ENCODE assay signal across 20 mouse cellular contexts in genomic region chr6:120376736-120377135, GRCm38 (mm10).
"Had no signal": no experiment of that assay in that cellular context is flagged by ENCODE, and none has a peak within 500 bp of the region (broad histone marks: within the 10 kb centered on the region; RNA-seq: fewer than 3 reads in every experiment).

No protein-coding gene starts in this region.

- H3K4me2 ChIP-seq: kidney, embryonic 15.5 days; limb, embryonic 13.5 days; liver, embryonic 11.5 days; liver, embryonic 15.5 days; midbrain, embryonic 11.5 days; neural tube, embryonic 12.5 days; neural tube, embryonic 15.5 days; stomach, embryonic 15.5 days had no signal

- DNase-seq: kidney, adult 18-20 months; kidney, postnatal 25 days; lung, adult 2 months; lung, postnatal 14 days; lung, postnatal 4 days; midbrain, embryonic 14.5 days; right cerebral cortex, adult 18-20 months; right cerebral cortex, postnatal 14 days; right cerebral cortex, postnatal 4 days; spleen, adult 18-20 months; thymus, postnatal 36 days had no signal

- H3K27me3 ChIP-seq: kidney, embryonic 15.5 days; limb, embryonic 13.5 days; liver, embryonic 15.5 days; neural tube, embryonic 12.5 days; neural tube, embryonic 15.5 days; stomach, embryonic 15.5 days had no signal

- H3K9ac ChIP-seq: kidney, embryonic 15.5 days; limb, embryonic 13.5 days; liver, embryonic 15.5 days; neural tube, embryonic 12.5 days; neural tube, embryonic 15.5 days; stomach, embryonic 15.5 days had no signal

- H3K4me3 ChIP-seq: kidney, embryonic 15.5 days; limb, embryonic 10.5 days; limb, embryonic 13.5 days; liver, embryonic 15.5 days; neural tube, embryonic 12.5 days; neural tube, embryonic 15.5 days; stomach, embryonic 15.5 days had no signal

- H3K9me3 ChIP-seq: kidney, embryonic 15.5 days; limb, embryonic 10.5 days; limb, embryonic 13.5 days; liver, embryonic 15.5 days; neural tube, embryonic 12.5 days; neural tube, embryonic 15.5 days; stomach, embryonic 15.5 days had no signal

- H3K27ac ChIP-seq: kidney, embryonic 15.5 days; limb, embryonic 10.5 days; limb, embryonic 13.5 days; liver, embryonic 15.5 days; neural tube, embryonic 12.5 days; neural tube, embryonic 15.5 days; stomach, embryonic 15.5 days had no signal

- H3K4me1 ChIP-seq: kidney, embryonic 15.5 days; limb, embryonic 10.5 days; limb, embryonic 13.5 days; liver, embryonic 15.5 days; neural tube, embryonic 12.5 days; neural tube, embryonic 15.5 days; stomach, embryonic 15.5 days had no signal
